Mouse (Mus musculus) limb, embryonic 13.5 days (tissue): ENCODE measurements at regions not wholly inside any gene's neighbourhood (a gene's known extent, or its start where the extent isn't known, plus 50 kb on each side); places are given as distances from the start of the nearest gene placed in this dataset.

ENCODE experiments used
- ATAC-seq: fragments of 200-750 bp; cut with Nextera tagmentation; 2 replicates; pipeline ENCODE4 v1.8.0; 2017; ENCODE audit warnings: low read depth, moderate number of reproducible peaks, moderate TSS enrichment; ENCODE audit not compliant: low FRiP score
- H3K27ac ChIP-seq: fragments of 300-500 bp; sonication (generic); 2 replicates; pipeline ENCODE4 v1.5.1; 2015; ENCODE audit warnings: inconsistent platforms, mild to moderate bottlenecking, moderate library complexity
- H3K27me3 ChIP-seq: fragments of 300-500 bp; sonication (generic); 2 replicates; pipeline ENCODE4 v1.6.1; 2015; ENCODE audit warnings: mild to moderate bottlenecking, inconsistent platforms
- H3K36me3 ChIP-seq: fragments of 300-500 bp; sonication (generic); 2 replicates; pipeline ENCODE4 v1.6.1; 2015; ENCODE audit warnings: inconsistent platforms, mild to moderate bottlenecking, moderate library complexity
- H3K4me1 ChIP-seq: fragments of 300-500 bp; sonication (generic); 2 replicates; pipeline ENCODE4 v1.6.1; 2015; ENCODE audit warnings: inconsistent platforms
- H3K4me2 ChIP-seq: fragments of 300-500 bp; sonication (generic); replicated peaks from 2 replicates; pipeline ENCODE4 v1.6.1; 2015; ENCODE audit warnings: inconsistent platforms, mild to moderate bottlenecking, moderate library complexity
- H3K4me3 ChIP-seq: fragments of 300-500 bp; sonication (generic); 2 replicates; pipeline ENCODE4 v1.5.1; 2015; ENCODE audit warnings: moderate library complexity, mild to moderate bottlenecking, inconsistent platforms
- H3K9ac ChIP-seq: fragments of 300-500 bp; sonication (generic); 2 replicates; pipeline ENCODE4 v1.6.1; 2015; ENCODE audit warnings: mild to moderate bottlenecking, inconsistent platforms
- H3K9me3 ChIP-seq: fragments of 300-500 bp; sonication (generic); 2 replicates; pipeline ENCODE4 v1.6.1; 2016; ENCODE audit warnings: inconsistent platforms
- WGBS: fragments of 180-500 bp; shearing (Covaris S2); methylation state at CpG from one replicate; pipeline ENCODE4 v1.1.7; 2015; 5-methylcytosine and 5-hydroxymethylcytosine counted together

GRCm38 (mm10) chr1:72108678-72109077, 103.4 kb downstream of the Mreg start:
- Histone ChIP-seq H3K27me3 (no peaks in the 10 kb centered on the region), H3K9me3 (no peaks in the 10 kb centered on the region), H3K27ac (peak overlapping the region; percentile 48; the same call in 1 of the 2 replicates), H3K4me3 (no peak overlapping the region), H3K36me3 (no peaks in the 10 kb centered on the region), H3K9ac (no peak overlapping the region), H3K4me1 (peaks cover 16% of the 10 kb centered on the region), H3K4me2 (peak overlapping the region; percentile 38; the same call in 1 of the 2 replicates)
- WGBS = 7% methylated on average over 8 of the region's 8 CpGs
- peak; percentile 80 for ATAC-seq

DNA sequence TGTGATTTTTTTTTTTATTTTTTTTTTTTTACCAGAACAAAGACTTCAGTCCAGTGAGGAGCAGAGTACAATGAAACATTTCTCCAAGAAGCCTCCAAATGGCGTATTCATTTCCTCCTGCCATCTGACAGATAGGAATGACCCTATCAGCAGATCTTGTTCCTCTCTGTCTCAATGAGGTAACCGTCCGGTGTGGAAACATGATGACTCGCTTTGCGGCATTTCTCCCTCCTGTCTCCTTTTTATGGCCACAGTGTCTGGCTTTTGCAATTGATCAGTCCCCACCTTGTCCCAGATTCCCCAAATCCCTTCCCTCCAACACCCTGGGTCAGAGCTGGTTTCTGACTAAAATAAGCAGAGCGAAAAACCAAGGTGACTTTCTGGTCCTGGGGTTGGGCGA, 105.0 kb downstream of the Mreg start:
- H3K4me3 ChIP-seq = no peak overlapping the region
- no peak overlapping the region for H3K9ac ChIP-seq
- 72% methylated on average over 7 of the region's 7 CpGs for WGBS
- no peak overlapping the region for H3K4me2 ChIP-seq
- H3K27me3 ChIP-seq = no peaks in the 10 kb centered on the region
- no peaks in the 10 kb centered on the region for H3K9me3 ChIP-seq
- no peak for ATAC-seq
- H3K36me3 ChIP-seq = no peaks in the 10 kb centered on the region
- H3K4me1 ChIP-seq = peaks cover 24% of the 10 kb centered on the region
- H3K27ac ChIP-seq = no peak overlapping the region

- H3K4me2 ChIP-seq = no peak overlapping the region
- no peak overlapping the region for H3K9ac ChIP-seq
- WGBS = 91% methylated on average over 4 of the region's 4 CpGs
- peaks cover 24% of the 10 kb centered on the region for H3K4me1 ChIP-seq
- no peak for ATAC-seq
- H3K4me3 ChIP-seq = no peak overlapping the region
- H3K9me3 ChIP-seq = no peaks in the 10 kb centered on the region
- no peaks in the 10 kb centered on the region for H3K36me3 ChIP-seq
- no peaks in the 10 kb centered on the region for H3K27me3 ChIP-seq
- no peak overlapping the region for H3K27ac ChIP-seq
These were observed 105.5 kb downstream of the Mreg start for GRCm38 (mm10) chr1:72106655-72107054.

- no peak overlapping the region for H3K9ac ChIP-seq
- no peaks in the 10 kb centered on the region for H3K9me3 ChIP-seq
- 48% methylated on average over 5 of the region's 5 CpGs for WGBS
- H3K27ac ChIP-seq = no peak overlapping the region
- no peaks in the 10 kb centered on the region for H3K27me3 ChIP-seq
- no peak overlapping the region for H3K4me2 ChIP-seq
- no peaks in the 10 kb centered on the region for H3K36me3 ChIP-seq
- no peak overlapping the region for H3K4me3 ChIP-seq
- peaks cover 24% of the 10 kb centered on the region for H3K4me1 ChIP-seq
- ATAC-seq = no peak
These were observed 106.6 kb downstream of the Mreg start for GRCm38 (mm10) chr1:72105435-72106057.

- H3K4me1 ChIP-seq = peaks cover 19% of the 10 kb centered on the region
- H3K9me3 ChIP-seq = no peaks in the 10 kb centered on the region
- WGBS = 71% methylated on average over 6 of the region's 6 CpGs
- H3K4me2 ChIP-seq = no peak overlapping the region
- ATAC-seq = no peak
- no peaks in the 10 kb centered on the region for H3K27me3 ChIP-seq
- no peaks in the 10 kb centered on the region for H3K36me3 ChIP-seq
- no peak overlapping the region for H3K4me3 ChIP-seq
- H3K9ac ChIP-seq = no peak overlapping the region
- no peak overlapping the region for H3K27ac ChIP-seq
These were observed 108.1 kb downstream of the Mreg start for GRCm38 (mm10) chr1:72103962-72104361.

- no peak overlapping the region for H3K27ac ChIP-seq
- 80% methylated on average over 6 of the region's 6 CpGs for whole genome bisulfite sequencing
- no peak overlapping the region for H3K9ac ChIP-seq
These were observed 108.7 kb downstream of the Mreg start for GRCm38 (mm10) chr1:72103387-72103786.

GRCm38 (mm10) chr1:72099447-72099846, 112.7 kb downstream of the Mreg start:
- Histone ChIP-seq H3K4me3 (no peak overlapping the region), H3K4me1 (peaks cover 9% of the 10 kb centered on the region), H3K9me3 (no peaks in the 10 kb centered on the region), H3K27me3 (no peaks in the 10 kb centered on the region), H3K4me2 (no peak overlapping the region), H3K9ac (no peak overlapping the region), H3K36me3 (no peaks in the 10 kb centered on the region), H3K27ac (no peak overlapping the region)
- 79% methylated on average over 5 of the region's 5 CpGs for WGBS
- no peak for ATAC-seq

More at GRCm38 (mm10) chr1:72103387-72103786, 108.7 kb downstream of the Mreg start:
- Histone ChIP-seq H3K9me3 (no peaks in the 10 kb centered on the region), H3K4me3 (no peak overlapping the region), H3K4me2 (no peak overlapping the region), H3K27me3 (no peaks in the 10 kb centered on the region), H3K4me1 (peaks cover 13% of the 10 kb centered on the region), H3K36me3 (no peaks in the 10 kb centered on the region)
- ATAC-seq = peak; percentile 59; the same call in 1 of the 2 replicates

DNA sequence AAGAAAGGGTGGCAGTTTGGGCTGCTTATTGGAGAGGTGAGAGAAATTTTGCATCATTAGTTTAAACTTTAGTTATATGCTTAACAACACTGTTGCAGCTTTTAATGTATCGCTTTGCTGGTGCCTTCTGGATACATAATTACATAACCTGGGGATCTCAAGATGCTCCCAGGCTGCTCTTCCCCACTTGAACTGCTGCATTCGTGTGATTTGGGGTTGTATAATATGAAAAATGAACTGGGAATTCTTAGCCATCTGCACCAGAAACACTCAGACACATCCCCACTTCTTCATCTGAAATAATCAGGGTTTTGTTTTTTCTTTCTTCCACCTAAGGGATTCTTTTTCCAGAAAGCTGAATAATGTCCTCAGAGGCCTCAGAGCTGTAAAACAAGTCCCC, 120.8 kb downstream of the Mreg start:
- no peaks in the 10 kb centered on the region for H3K4me1 ChIP-seq
- no peak overlapping the region for H3K4me2 ChIP-seq
- no peaks in the 10 kb centered on the region for H3K27me3 ChIP-seq
- H3K4me3 ChIP-seq = no peak overlapping the region
- no peak overlapping the region for H3K9ac ChIP-seq
- H3K27ac ChIP-seq = no peak overlapping the region
- no peaks in the 10 kb centered on the region for H3K9me3 ChIP-seq
- WGBS = 61% methylated on average over 2 of the region's 2 CpGs
- H3K36me3 ChIP-seq = no peaks in the 10 kb centered on the region
- no peak for ATAC-seq

DNA sequence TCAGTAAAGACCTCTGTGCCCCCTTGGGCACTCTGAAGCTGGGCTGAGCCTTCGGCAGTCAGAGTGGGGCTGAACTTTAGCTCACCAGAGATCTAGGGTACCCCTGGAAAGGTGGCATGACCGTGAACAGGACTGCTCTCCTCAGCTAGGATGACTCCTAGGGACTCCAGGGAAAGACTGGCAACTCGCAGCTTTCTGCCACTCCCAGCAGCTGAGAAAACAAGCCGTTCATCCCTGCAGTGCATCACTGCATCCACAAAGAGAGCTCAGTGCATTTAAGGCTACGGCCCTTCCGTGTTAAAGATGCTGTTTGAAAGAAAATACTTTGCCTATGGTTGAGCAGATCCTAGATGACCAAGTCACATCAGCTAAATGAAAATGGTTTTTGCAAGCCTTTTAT, 126.4 kb downstream of the Mreg start:
- WGBS = 57% methylated on average over 6 of the region's 6 CpGs
- H3K36me3 ChIP-seq = no peaks in the 10 kb centered on the region

GRCm38 (mm10) chr1:72084219-72084618, 127.9 kb downstream of the Mreg start:
- Histone ChIP-seq H3K9ac (no peak overlapping the region), H3K4me3 (no peak overlapping the region), H3K36me3 (no peaks in the 10 kb centered on the region), H3K4me2 (no peak overlapping the region), H3K27me3 (no peaks in the 10 kb centered on the region), H3K9me3 (no peaks in the 10 kb centered on the region), H3K27ac (no peak overlapping the region), H3K4me1 (no peaks in the 10 kb centered on the region)
- 50% methylated on average over 3 of the region's 3 CpGs for WGBS
- peak; percentile 61; the same call in 1 of the 2 replicates for ATAC-seq

More for the DNA sequence above, 126.4 kb downstream of the Mreg start:
- Histone ChIP-seq H3K9ac (no peak overlapping the region), H3K4me1 (no peaks in the 10 kb centered on the region), H3K27ac (no peak overlapping the region), H3K9me3 (no peaks in the 10 kb centered on the region), H3K4me2 (no peak overlapping the region), H3K27me3 (no peaks in the 10 kb centered on the region), H3K4me3 (no peak overlapping the region)
- no peak for ATAC-seq

DNA sequence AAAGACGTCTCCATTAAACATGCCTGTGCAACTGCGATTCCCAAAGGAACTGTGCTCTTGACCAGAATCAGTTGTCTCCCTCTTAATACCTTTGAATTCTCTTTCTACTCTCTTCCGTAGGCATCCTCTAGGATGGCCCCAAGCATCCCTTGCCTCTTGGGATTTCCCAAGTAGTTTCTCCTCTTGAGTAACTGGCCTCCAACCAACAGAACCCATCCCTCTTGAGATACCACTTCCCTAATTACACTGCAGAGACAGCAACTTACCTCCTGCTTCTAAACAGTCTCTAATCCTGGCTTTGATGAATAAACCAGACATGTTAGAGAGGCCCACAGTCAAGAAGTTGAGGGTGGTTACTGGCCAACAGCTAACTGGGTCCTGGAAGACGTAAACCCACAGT, 129.7 kb downstream of the Mreg start:
- no peak for ATAC-seq
- WGBS = 77% methylated on average over 4 of the region's 4 CpGs
- Histone ChIP-seq H3K36me3 (no peaks in the 10 kb centered on the region), H3K27ac (no peak overlapping the region), H3K4me3 (no peak overlapping the region), H3K4me2 (no peak overlapping the region), H3K4me1 (no peaks in the 10 kb centered on the region), H3K9me3 (no peaks in the 10 kb centered on the region), H3K9ac (no peak overlapping the region), H3K27me3 (no peaks in the 10 kb centered on the region)

- Histone ChIP-seq H3K4me3 (no peak overlapping the region), H3K36me3 (no peaks in the 10 kb centered on the region), H3K9ac (no peak overlapping the region), H3K27ac (no peak overlapping the region), H3K4me2 (no peak overlapping the region), H3K4me1 (no peaks in the 10 kb centered on the region), H3K27me3 (no peaks in the 10 kb centered on the region), H3K9me3 (no peaks in the 10 kb centered on the region)
- WGBS = 75% methylated on average over 5 of the region's 5 CpGs
- no peak for ATAC-seq
These were observed 130.3 kb downstream of the Mreg start for GRCm38 (mm10) chr1:72081811-72082210.

DNA sequence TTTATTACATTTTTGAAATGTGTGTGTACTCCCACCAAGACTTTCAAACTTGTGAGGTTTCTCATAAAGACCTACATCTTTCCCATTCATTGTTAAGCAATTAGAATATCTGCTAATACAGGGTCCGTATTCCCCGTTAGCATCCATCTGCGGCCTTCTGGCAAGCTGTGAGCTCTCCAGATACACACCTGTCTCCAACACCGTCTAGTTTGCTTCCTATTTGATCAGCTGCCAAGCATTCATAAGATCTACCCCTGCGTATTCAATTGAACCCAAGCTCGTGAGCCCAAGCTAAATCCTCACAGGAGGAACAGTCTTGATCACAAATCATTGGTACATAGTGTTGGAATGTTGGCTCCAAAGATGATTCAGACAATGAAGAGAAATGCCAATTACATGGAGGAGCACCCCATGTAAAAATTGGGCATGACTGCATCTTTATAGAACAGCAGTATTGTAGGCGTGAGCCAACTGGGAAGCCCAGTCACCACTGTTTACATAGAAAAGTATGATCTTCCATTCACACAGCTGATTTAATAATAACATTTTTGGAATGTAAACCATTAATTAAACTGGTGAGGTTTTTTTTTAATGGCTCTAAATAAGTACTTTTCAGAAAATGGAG, 133.1 kb downstream of the Mreg start:
- WGBS = 62% methylated on average over 7 of the region's 7 CpGs
- Histone ChIP-seq H3K27me3 (no peaks in the 10 kb centered on the region), H3K27ac (no peak overlapping the region), H3K36me3 (no peaks in the 10 kb centered on the region), H3K4me3 (no peak overlapping the region), H3K9ac (no peak overlapping the region), H3K9me3 (no peaks in the 10 kb centered on the region), H3K4me1 (no peaks in the 10 kb centered on the region), H3K4me2 (no peak overlapping the region)
- ATAC-seq = no peak
